Mouse (Mus musculus) c-Kit-positive CD71-positive TER-119-negative erythroid progenitor cells, embryonic 14.5 days (primary cell): ENCODE data around the gene Epha10.
"Not testable (repeated sequence)": the region's sequence is repeated elsewhere in the genome, so short reads cannot be mapped to it uniquely, and the experiment has no call there.

Experiments used
- DNase-seq: peaks from one replicate; pipeline ENCODE4 v3.0.0-alpha.2; 2013; ENCODE audit warnings: low read depth

Epha10 gene

DNA sequence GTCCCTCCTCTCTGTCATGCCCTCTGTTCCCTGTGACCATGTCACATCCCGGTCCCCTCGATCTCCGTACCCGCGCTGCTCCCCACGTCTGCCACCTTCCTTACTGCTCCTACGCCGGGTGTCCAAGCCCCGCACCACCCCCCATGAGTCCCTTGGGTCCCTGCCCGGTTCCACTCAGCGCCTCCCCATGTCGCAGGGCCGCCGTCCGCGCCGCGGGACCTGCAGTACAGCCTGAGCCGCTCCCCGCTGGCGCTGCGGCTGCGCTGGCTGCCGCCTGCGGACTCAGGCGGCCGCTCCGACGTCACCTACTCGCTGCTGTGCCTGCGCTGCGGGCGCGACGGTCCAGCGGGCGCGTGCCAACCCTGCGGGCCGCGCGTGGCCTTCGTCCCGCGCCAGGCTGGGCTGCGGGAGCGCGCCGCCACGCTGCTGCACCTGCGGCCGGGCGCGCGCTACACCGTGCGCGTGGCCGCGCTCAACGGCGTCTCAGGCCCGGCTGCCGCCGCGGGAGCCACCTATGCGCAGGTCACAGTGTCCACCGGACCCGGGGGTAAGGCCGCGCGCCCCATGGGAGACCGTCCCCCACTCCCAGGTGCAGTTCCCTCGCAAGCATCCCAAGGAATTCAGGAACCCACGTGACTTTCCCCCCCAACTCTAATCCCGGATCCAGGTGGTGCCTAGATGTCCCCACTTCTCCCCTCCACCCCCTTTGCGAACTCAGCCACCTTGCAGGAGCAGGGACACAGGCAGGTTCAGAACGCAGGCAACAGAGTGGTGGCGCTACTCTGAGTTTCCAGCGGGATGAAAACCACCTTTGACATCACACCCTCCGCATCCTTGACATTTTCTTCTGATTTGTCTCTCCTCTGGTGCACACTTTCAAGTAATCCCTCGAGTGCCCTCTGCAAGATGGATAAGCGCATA is 14.1 kb downstream of the Epha10 start:
- DNase-seq: no peak

DNA sequence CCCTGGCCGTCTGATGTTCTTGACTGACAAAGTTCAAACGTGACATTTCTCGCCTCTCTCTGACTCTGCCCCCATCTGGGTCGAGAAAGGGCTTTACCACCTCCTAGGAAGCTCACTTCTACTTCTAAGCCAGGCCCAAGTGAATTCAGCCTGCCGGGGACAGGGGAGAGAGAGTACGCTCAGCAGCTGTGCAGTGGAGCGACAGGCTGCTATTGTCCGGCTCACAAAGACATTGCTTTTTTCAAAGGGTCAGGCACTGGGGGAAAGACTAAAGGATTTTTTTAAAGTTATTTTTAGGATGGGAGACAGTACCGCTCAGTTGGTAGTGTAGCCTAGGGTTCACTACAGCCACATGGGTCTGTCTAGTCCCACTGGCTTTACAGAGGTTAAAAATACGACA is 17.7 kb downstream of the Epha10 start:
- DNase-seq: no peak

DNA sequence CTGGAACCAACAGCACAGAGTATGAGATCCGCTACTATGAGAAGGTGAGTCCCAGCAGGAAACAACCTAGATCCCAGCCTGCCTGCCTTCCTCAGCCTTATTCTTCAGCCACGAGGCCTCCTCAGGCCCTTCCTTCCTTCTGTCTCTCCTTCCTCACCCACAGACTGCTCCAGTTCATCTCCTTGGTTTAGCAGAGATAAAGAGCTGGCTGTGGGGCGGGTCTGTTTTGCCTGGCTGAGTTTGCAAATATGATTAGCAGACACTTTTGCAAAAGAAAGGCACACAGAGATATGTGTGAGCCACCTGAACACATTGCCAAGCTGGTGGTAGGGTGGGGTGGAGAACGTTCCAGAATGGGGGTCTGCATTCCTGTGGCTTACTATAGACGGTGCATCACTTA is 19.2 kb downstream of the Epha10 start:
- DNase-seq: peak; percentile 34

DNA sequence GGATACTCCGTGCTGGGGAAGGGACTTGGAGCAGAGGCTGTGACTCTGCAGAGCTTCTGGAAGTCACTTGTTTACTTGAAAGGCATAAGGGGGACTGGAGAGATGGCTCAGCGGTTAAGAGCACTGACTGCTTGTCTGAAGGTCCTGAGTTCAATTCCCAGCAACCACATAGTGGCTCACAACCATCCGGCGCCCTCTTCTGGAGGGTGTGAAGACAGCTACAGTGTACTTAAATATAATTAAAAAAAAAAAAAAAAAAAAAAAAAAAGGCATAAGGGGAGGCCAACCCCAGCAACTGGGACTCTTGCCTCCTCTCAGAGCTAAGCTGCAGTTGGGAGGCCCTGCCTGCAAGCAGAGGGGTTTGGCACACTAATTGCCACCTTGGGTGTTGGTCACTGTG is 24.7 kb downstream of the Epha10 start:
- DNase-seq: peak; percentile 13

DNA sequence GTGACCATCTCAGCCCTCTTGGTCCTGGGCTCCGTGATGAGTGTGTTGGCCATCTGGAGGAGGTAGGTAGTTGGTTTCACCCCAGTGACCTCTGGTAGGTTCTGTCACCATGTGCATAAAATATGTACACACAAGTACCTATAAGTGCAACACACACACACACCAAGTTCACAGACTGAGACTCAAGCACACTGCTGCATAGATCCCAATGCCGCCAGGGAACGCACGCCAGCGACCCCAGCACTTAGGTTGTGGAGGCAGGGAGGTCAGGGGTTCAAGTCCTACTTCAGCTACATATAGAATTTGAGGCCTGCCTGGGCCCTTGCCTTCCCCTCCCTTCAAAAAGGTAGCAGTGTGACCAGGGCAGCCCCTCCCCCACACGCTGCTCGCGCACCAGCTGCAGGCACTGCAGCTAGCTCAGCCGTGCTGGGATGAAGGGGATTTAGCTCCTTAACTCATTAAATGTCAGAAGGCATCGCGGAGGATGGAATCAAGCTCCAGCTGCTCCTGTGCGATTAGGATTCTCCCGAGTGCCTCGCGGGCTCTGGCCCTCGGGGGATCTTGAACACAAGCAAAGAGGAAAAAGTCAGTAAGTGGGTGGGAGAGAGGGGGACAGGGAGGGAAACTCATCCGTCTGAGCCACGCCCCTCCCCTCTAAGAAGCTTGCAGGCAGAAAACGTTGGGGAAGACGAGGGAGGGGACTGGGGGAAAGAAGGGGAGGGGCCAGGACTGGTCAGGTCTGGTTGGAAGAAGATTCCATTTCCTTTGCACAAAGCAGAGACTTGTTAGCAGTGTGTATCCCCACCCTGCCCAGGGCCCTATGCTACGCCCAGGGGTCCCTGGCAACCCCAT is 25.5 kb downstream of the Epha10 start:
- no peak for DNase-seq

DNA sequence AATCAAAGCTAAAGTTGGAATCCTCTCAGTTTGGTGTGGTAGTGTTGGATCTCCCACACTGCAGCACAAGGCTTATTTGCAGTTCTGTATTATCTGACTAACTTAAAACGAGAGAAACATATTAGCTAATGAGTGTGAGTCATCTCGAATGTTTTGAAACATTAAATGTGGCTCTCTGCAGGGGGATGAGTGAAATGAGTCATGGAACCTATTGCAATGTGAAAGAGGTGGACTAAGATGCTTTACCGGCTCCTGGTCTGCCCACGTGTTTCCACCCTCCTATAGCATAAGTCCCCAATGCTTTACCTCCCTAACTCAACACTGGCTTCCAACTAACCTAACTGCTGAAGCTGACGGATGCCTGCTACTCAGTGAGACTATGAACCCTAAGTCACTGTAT is 47.4 kb downstream of the Epha10 start:
- no peak for DNase-seq

DNA sequence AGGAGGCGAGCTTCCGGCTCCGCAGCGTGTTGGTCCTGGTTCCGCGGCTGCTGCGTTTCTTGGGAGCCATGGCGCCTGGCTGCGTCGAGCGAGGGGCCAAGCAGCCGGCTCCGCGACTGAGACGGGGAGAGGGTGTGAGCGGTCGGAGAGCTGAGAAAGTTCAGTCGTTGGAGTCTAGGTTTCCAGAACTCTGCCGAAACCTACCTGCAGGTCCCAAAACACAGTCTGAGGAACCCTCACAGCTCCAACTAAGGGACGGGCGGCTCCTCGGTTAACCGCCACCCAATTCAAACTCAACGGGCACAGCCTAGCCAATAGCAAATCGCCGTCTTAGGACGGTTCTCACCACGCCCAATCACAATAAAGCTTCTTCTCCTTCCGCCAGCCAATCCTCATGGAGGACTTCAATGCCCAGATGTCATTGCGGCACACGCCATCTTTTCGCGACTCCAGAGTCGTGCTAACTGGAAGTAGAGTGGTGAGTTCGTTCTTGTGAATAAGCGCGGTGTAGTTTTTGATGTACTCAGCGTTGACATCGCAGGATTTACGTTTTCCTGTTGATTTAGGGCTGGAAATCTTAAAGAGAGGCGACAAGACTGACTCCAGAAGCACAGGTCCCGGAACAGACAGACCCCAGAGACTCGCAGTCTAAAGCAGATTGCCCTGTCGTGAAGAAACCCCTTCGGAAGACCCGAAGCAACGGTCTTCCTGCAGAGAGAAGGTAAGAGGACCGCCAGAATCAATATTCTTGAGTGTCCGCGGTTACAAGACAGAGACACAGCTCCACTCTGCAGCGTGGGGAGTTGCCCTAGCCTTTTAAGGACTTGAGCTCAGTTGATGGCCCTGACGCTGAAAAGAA is 56.1 kb downstream of the Epha10 start, which contains the start of gene 9930104L06Rik:
Gene 9930104L06Rik, plus strand, starts transcription at position 436 of the 859 bp plus-strand sequence.
- DNase-seq: peak; percentile 99

DNA sequence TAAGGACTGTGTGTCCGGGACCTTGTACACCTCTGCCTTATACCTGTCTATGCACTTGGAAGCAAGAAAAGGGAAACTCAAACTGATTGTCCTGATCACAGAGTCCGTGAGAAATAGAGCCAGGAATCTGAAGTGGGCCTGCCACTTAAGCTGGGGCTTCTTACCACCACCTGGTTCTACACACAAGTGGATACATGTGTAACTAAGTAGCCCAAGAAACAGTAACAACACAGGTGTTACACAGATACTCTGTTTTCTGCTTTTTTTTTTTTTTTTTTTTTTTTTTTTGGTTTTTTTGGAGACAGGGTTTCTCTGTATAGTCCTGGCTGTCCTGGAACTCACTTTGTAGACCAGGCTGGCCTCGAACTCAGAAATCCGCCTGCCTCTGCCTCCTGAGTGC is 58.5 kb downstream of the Epha10 start, which contains the start of gene Cdca8:
Gene Cdca8, minus strand, starts transcription at position 101 of the 400 bp plus-strand sequence.
- DNase-seq: not testable (repeated sequence)

DNA sequence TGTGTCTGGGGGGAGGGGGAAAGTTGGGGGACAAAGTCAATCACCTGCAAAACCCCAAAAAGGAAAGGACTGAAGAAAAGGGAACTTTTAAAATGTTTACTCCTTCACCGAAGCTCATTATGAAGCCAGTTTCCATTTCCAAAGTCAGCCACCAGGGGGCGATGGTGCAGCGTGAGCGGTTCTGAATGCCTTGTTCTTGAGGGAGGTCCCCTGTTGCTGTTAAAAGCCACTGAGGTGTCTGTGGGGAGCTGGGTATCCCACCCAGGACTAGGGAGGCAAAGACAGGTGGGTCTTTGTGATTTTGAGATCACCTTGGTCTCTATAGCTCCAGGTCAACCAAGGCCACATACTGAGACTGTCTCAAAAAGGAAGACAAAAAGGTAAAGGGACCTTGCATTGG is 62.3 kb downstream of the Epha10 start:
- DNase-seq: peak; percentile 71

DNA sequence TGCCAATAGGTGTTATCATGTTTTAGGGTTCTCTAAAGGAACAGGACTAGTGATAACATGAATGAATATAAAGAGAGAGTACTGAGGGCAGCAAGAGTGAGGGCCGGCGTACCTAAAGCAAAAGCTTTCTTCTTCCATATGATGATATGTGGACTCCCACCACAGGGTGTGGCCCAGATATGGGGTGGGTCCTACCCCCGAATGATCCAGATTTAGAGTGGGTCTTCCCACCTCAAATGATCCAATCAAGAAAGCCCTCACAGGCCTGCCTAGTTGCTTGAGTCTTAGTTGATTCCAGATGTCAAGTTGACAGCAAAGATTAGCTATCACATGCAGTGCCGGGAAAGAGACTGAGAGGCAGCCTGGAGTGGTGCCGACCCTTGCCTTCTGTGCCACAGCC is 63.1 kb downstream of the Epha10 start:
- DNase-seq: no peak

DNA sequence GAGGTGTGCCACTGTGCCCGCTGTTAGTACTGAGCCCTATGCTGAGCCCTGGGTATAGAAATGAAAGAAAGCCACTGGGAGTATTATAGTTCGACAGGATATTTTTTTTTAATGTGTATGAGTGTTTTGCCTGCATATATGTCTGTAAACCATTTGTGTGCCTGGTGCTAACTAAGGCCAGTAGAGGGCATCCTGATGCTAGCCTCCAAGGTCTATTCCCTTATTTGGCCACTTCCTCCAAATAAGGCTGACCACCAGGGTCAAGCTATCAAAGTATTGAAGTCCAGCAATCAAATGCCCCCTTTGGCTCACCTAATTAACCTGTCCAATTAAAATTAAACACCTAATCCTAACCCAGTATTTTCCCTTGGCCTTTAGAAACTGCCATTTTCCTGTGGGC is 64.3 kb downstream of the Epha10 start:
- no peak for DNase-seq

DNA sequence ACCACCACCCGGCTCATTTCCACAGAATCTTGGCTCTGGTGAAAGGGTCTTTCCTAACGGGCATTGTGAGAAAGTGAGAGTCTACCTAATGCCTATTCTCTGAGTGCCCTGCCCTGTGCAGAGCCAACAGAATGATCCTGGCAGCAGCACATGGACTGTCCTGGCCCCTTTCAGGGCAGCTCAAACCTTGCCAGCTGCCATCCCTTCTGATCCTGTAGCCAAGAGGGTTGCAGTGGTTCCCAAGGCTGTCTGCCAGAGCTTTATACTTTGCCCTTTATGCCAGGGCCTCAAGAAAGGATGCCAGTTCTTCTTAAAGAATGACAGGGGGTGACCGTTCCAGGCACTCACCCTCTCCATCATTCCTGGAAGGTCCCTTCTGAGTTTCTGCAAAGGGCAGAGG is 68.8 kb downstream of the Epha10 start:
- DNase-seq: no peak

DNA sequence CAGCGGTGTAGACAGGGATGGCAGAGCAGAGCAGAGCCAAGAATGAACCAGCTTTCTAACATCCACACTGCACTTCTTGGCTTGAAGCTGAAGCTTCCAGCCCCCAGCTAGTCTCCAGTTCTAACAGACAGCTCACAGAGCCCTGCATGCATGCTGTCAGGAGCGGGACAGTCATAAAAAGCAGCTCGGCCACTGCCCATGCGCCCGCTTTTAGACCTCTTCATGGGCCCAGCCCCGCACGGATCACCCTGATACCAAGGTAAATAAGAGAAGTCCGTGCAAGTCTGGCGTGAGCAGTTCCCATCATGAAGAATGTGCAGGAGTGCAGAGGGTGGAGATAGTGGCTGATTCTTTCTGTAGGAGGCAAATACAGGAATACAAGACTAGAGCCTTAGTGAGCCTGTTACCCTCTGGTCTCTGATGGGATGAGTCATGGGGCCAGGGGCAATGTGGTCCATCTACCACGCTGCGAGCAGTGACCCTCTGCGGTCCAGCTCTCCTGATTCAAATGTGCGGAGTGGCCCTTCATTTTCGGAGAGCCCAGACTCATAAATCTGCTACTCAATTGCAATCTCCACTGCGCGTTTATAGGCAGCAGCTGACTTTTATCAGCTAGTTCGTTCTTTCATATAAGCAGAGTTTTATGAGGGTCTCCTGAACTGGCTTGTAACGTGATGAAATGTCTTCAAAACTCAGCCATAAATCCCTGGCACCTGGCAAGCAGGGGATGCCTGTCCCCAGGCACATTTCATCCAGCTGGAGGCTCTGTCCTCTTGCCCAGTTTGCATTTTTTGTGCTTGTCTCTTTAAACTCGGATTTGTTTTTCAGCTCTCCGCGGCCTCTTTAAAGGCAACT is 69.7 kb downstream of the Epha10 start:
- DNase-seq: no peak

DNA sequence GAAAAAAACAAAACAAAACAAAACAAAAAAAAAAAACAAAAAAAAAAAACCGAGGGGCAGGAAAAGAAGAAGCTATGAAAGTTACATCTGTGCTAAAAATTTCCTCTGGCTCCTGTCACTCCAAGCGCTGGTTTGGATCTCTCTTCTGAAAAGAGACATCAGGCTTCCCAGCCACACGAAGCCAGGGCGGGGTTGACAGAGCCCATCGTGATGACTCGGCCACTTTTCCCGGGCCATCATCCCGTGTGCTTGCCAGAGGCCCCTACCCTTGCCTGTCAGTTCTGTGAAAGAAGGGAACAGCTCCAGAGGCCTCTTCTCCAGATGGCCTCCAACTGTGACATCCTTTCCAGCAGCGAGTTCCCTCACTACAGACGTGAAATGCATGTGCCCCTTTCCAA is 70.3 kb downstream of the Epha10 start:
- no peak for DNase-seq

DNA sequence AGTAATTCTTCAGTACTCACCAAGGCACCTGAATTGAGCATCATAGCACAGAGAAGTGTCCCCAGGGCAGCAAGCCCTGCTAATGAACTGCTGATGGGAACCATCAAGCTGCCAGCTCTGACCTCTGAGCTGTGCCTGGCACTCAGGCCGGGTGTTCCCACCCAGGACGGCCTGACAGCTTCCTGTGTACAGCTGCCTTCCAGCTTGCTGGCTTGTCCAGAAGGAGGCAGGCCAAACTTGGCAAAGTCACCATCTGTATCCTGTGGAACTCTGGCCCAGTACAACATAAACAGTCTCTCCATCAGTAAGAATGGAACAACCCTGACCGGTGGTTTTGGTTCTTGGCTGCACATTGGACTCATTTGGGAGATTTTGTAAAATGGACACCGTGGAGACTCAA is 72.8 kb downstream of the Epha10 start:
- no peak for DNase-seq

DNA sequence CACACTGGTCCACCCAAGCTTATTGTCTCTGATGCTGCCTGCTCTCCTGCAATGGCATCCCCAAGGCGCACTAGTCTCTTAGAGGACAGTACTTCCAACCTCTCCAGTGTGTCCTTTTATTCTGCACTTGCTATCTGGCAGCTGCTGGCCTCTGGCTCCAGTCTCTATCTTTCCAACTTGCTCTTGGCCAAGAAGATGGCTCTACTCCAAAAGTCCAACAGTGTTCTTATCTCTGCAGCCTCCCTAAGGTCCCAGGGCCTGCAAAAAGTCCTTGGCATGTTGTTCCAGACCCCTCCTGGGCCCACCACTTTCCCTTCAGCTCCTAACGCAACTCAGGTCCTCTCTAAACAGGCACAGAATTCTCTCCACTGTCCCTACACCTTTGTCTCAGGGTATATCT is 76.6 kb downstream of the Epha10 start:
- DNase-seq: no peak

DNA sequence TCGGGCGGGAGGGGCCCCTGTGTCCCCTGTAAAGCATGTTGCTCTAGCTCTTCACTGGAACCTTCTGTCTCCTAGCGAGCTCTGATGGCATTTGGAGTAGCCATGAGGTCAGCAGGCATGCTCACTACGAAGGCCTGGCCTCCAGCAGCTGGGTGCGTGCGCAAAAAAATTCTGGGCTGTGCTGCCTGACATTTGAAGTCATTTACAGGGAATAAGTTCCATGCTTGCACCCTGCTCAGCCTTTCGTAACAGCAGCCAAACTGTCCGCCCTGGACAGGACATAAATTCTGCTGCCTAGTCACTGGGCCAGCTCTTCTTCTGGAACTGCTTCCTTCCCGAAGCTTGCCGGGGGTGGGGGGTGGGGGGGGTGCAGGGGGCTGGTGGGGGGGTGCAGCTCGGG is 78.4 kb downstream of the Epha10 start:
- DNase-seq: no peak

DNA sequence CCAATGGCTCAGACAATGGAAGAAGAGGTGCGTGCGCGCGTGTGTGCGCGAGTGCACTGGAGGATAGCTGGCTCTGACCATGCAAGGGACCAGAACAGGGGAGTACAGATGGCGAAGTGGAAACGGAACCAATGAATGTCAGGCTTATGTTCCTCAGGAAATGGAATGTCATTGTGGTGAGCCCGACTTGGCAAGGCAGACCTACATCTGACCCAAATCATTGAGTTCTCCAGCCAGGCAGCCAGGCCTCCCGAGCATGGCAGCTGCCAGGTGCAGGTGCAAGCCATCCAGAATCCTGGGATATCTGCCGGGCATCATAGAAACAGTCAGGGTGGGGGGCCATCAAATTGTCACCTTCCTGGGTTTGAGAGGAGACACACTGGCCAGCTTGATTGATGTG is 80.2 kb downstream of the Epha10 start:
- DNase-seq: no peak

DNA sequence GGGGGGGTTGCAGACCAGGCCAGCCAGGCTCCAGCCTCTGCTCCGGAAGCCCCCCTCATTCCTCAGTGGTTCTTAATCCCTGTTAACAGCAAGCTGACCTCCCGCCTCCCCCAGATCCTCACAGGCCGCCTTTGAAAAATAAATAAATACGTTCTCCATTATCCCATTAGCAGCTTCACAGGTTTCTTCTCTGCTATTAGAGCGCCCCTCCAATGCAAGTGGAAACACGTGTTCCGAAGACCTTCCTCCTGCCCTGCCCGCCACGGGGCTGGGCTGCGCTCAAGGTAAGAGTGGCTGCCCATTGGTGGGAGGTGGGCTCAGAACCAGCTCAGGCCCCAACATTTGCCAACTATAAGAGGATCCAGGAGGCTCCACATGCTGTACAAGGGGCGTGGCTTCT is 81.9 kb downstream of the Epha10 start:
- no peak for DNase-seq

DNA sequence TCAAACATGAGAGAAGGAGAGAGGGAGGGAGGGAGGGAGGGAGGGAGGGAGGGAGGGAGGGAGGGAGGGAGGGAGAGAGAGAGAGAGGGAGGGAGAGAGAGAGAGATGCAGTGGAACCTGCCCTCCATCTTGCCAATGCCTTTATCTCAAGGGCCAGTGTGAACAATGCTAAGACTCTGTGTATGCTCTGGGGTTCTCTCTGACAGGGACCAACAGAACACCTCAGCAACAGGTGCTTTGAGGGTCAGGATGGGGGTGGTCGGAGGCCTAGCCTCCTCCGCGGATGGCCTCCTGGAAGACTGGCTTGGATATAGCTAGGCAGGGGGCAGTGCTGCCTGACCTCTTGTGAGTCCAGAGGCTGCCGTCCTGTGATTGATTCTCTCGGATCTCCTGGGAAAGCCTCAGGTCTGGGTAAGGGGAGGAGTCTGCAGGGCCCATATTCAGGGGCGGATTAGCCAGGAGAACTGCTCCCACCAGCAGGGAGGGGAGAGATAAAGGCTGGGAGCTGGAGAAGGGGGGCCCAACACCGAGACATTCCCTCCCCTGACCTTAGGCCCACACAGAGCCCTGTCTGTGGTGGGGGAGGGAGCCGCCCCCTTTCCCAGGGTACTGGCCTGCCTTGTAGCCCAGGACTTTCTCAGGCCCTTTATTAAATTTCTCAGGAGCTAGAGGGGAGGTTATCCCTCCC is 84.4 kb downstream of the Epha10 start:
- DNase-seq: no peak
